Mouse (Mus musculus) liver, embryonic 16.5 days (tissue): ENCODE results near the gene Evl. TPM values are rescaled to one million over a fixed set of nuclear protein-coding genes. Genes with fewer than 3 reads are reported as not detected.
A peak's percentile ranks its signal among the peaks of the same experiment; 100 is the strongest.

Source experiments
- ATAC-seq: fragments of 200-750 bp; cut with Nextera tagmentation; 2 replicates; pipeline ENCODE4 v1.8.0; 2017; ENCODE audit warnings: low read depth, mild to moderate bottlenecking, moderate number of reproducible peaks, moderate library complexity
- H3K27ac ChIP-seq: fragments of 300-500 bp; sonication (generic); 2 replicates; pipeline ENCODE4 v1.5.1; 2014; ENCODE audit warnings: mild to moderate bottlenecking, low read length
- H3K27me3 ChIP-seq: fragments of 300-500 bp; sonication (generic); 2 replicates; pipeline ENCODE4 v1.6.1; 2014; ENCODE audit warnings: low read depth, low read length, mixed read lengths; ENCODE audit not compliant: control insufficient read depth, insufficient read depth
- H3K36me3 ChIP-seq: fragments of 300-500 bp; sonication (generic); 2 replicates; pipeline ENCODE4 v1.6.1; 2014; ENCODE audit warnings: mild to moderate bottlenecking; ENCODE audit not compliant: control insufficient read depth, insufficient read depth
- H3K4me1 ChIP-seq: fragments of 300-500 bp; sonication (generic); 2 replicates; pipeline ENCODE4 v1.6.1; 2014; ENCODE audit warnings: low read depth, low read length, mixed read lengths; ENCODE audit not compliant: control insufficient read depth
- H3K4me2 ChIP-seq: fragments of 300-500 bp; sonication (generic); 2 replicates; pipeline ENCODE4 v1.6.1; 2014; ENCODE audit warnings: low read depth, low read length, mixed read lengths
- H3K4me3 ChIP-seq: fragments of 300-500 bp; sonication (generic); 2 replicates; pipeline ENCODE4 v1.5.1; 2014; ENCODE audit warnings: low read depth, mild to moderate bottlenecking, low read length
- H3K9ac ChIP-seq: fragments of 300-500 bp; sonication (generic); 2 replicates; pipeline ENCODE4 v1.6.1; 2014; ENCODE audit warnings: low read depth, low read length
- H3K9me3 ChIP-seq: fragments of 300-500 bp; sonication (generic); replicated peaks from 2 replicates; pipeline ENCODE4 v1.6.1; 2016; ENCODE audit warnings: low read length; ENCODE audit not compliant: control insufficient read depth
- WGBS: fragments of 180-500 bp; shearing (Covaris S2); extraction: QIAGEN DNeasy Blood & Tissue Kit; methylation state at CpG from one replicate; pipeline ENCODE4 v1.1.7; 2014; ENCODE audit not compliant: insufficient replicate concordance; 5-methylcytosine and 5-hydroxymethylcytosine counted together
- polyA plus RNA-seq: library from polyadenylated mRNA; unstranded; fragments of >200 nt; fragmentation: Nextera tagmentation; extraction: Ambion mirVana; gene quantifications from 2 replicates; pipeline ENCODE4 v1.2.1, GENCODE M21; 2015

Gene Evl
- polyA plus RNA-seq, 1 experiment from 2014 or later = 8.0 TPM

- ATAC-seq = peak; percentile 63
- no peaks in the 10 kb centered on the region for H3K36me3 ChIP-seq
- peaks cover 10% of the 10 kb centered on the region for H3K4me1 ChIP-seq
- no peaks in the 10 kb centered on the region for H3K9me3 ChIP-seq
- 33% methylated on average over 6 of the region's 6 CpGs for WGBS
- peak overlapping the region; percentile 48; the same call in 1 of the 2 replicates for H3K27ac ChIP-seq
- H3K4me2 ChIP-seq = no peak overlapping the region
- no peaks in the 10 kb centered on the region for H3K27me3 ChIP-seq
- no peak overlapping the region for H3K9ac ChIP-seq
- no peak overlapping the region for H3K4me3 ChIP-seq
These were observed 76.5 kb downstream of the Evl start for GRCm38 (mm10) chr12:108630741-108631688.

- Histone ChIP-seq H3K27ac (no peak overlapping the region), H3K36me3 (no peaks in the 10 kb centered on the region), H3K9me3 (no peaks in the 10 kb centered on the region), H3K4me2 (no peak overlapping the region), H3K27me3 (no peaks in the 10 kb centered on the region), H3K4me1 (peaks cover 10% of the 10 kb centered on the region), H3K4me3 (no peak overlapping the region), H3K9ac (no peak overlapping the region)
- ATAC-seq = no peak
These were observed 78.0 kb downstream of the Evl start for GRCm38 (mm10) chr12:108632501-108632900.

- Histone ChIP-seq H3K4me3 (no peak overlapping the region), H3K9ac (no peak overlapping the region), H3K27me3 (no peaks in the 10 kb centered on the region), H3K27ac (no peak overlapping the region), H3K4me1 (peaks cover 10% of the 10 kb centered on the region), H3K9me3 (no peaks in the 10 kb centered on the region), H3K36me3 (no peaks in the 10 kb centered on the region), H3K4me2 (no peak overlapping the region)
- 67% methylated on average over 1 of the region's 1 CpGs for WGBS
- no peak for ATAC-seq
These were observed 79.5 kb downstream of the Evl start for GRCm38 (mm10) chr12:108634031-108634430.

GRCm38 (mm10) chr12:108635501-108635900, 81.0 kb downstream of the Evl start:
- peak overlapping the region; percentile 56 for H3K27ac ChIP-seq
- WGBS = 29% methylated on average over 4 of the region's 4 CpGs
- 0 out of 2 replicates have a peak overlapping the region, but pooled peaks have one; percentile 10 for H3K9ac ChIP-seq

GRCm38 (mm10) chr12:108637440-108637839, 82.9 kb downstream of the Evl start:
- Histone ChIP-seq H3K4me3 (no peak overlapping the region), H3K27me3 (no peaks in the 10 kb centered on the region), H3K4me2 (no peak overlapping the region), H3K36me3 (no peaks in the 10 kb centered on the region), H3K9ac (no peak overlapping the region), H3K9me3 (no peaks in the 10 kb centered on the region), H3K27ac (no peak overlapping the region), H3K4me1 (no peaks in the 10 kb centered on the region; the same call in 1 of the 2 replicates)
- ATAC-seq = no peak
- 48% methylated on average over 5 of the region's 5 CpGs for WGBS

More at GRCm38 (mm10) chr12:108635501-108635900, 81.0 kb downstream of the Evl start:
- ATAC-seq = no peak
- Histone ChIP-seq H3K4me3 (peak overlapping the region; percentile 33), H3K27me3 (no peaks in the 10 kb centered on the region), H3K9me3 (no peaks in the 10 kb centered on the region), H3K4me2 (no peak overlapping the region), H3K36me3 (no peaks in the 10 kb centered on the region), H3K4me1 (peaks cover 10% of the 10 kb centered on the region)

- peak; percentile 56 for ATAC-seq
- H3K4me2 ChIP-seq = no peak overlapping the region
- no peaks in the 10 kb centered on the region for H3K27me3 ChIP-seq
- no peak overlapping the region for H3K9ac ChIP-seq
- WGBS = 50% methylated on average over 3 of the region's 3 CpGs
- no peak overlapping the region for H3K4me3 ChIP-seq
- no peaks in the 10 kb centered on the region for H3K9me3 ChIP-seq
- no peaks in the 10 kb centered on the region for H3K36me3 ChIP-seq
- no peak overlapping the region for H3K27ac ChIP-seq
- no peaks in the 10 kb centered on the region; the same call in 1 of the 2 replicates for H3K4me1 ChIP-seq
These were observed 84.6 kb downstream of the Evl start for GRCm38 (mm10) chr12:108639126-108639525.

- Histone ChIP-seq H3K36me3 (no peaks in the 10 kb centered on the region), H3K9ac (no peak overlapping the region), H3K4me3 (no peak overlapping the region), H3K27me3 (no peaks in the 10 kb centered on the region), H3K27ac (no peak overlapping the region), H3K9me3 (no peaks in the 10 kb centered on the region), H3K4me1 (no peaks in the 10 kb centered on the region; the same call in 1 of the 2 replicates), H3K4me2 (no peak overlapping the region)
- ATAC-seq = no peak
- WGBS = 59% methylated on average over 3 of the region's 3 CpGs
These were observed 87.5 kb downstream of the Evl start for GRCm38 (mm10) chr12:108642019-108642418.

GRCm38 (mm10) chr12:108646234-108646633, 91.7 kb downstream of the Evl start:
- no peaks in the 10 kb centered on the region for H3K9me3 ChIP-seq
- H3K4me3 ChIP-seq = no peak overlapping the region
- WGBS = 70% methylated on average over 1 of the region's 1 CpGs
- H3K27me3 ChIP-seq = no peaks in the 10 kb centered on the region
- no peak overlapping the region for H3K9ac ChIP-seq
- H3K4me2 ChIP-seq = no peak overlapping the region
- H3K27ac ChIP-seq = no peak overlapping the region
- ATAC-seq = no peak
- no peaks in the 10 kb centered on the region for H3K4me1 ChIP-seq
- no peaks in the 10 kb centered on the region for H3K36me3 ChIP-seq

GRCm38 (mm10) chr12:108647784-108648183, 93.3 kb downstream of the Evl start:
- H3K4me3 ChIP-seq = no peak overlapping the region
- no peak for ATAC-seq
- H3K36me3 ChIP-seq = no peaks in the 10 kb centered on the region
- H3K27ac ChIP-seq = no peak overlapping the region
- H3K9ac ChIP-seq = no peak overlapping the region
- no peaks in the 10 kb centered on the region for H3K9me3 ChIP-seq
- no peak overlapping the region for H3K4me2 ChIP-seq
- H3K27me3 ChIP-seq = no peaks in the 10 kb centered on the region
- no peaks in the 10 kb centered on the region for H3K4me1 ChIP-seq
